Mouse (Mus musculus): Measurements from ENCODE around the gene Cobl. TPM values are rescaled to one million over a fixed set of nuclear protein-coding genes. Genes with fewer than 3 reads are reported as not detected.
A peak's percentile ranks its signal among the peaks of the same experiment; 100 is the strongest.

The Cobl gene
- polyA plus RNA-seq, 1 experiment from 2014 or later = 3.6 TPM

DNA sequence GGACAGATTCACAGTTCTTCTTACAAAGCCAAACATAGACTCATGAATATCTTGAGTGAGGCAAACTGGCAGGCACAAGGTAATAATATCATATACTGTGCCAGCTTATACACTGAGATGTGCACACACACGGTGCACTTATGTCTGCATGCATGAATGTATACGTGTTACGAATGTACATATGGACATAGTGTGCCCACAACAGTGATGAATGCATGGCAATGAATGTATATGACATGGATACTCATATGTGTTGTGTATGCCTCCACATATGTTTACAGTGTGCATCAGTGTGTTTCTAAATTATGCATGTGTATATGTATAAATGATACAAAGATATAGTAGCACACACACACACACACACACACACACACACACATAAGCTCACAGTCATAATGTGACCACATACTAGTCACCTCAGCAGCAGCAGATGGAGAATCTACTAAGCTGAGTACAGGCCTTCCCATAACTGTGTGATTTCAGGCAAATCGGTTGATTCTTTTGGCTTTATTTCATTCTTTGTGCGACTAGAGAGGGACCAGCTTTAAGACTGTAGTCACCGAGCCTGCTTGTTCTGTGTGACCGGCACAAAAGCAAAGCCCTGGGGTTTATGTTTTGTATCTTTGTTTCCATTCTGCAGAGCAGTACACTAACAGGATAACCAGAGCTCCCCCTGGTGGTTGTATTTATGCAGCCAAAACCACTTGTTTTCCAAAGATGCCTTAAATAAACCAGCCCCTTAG, 173.7 kb downstream of the Cobl start:
- no peak overlapping the region for H3K9ac ChIP-seq (replicated peaks; ENCODE audit: low read length)

DNA sequence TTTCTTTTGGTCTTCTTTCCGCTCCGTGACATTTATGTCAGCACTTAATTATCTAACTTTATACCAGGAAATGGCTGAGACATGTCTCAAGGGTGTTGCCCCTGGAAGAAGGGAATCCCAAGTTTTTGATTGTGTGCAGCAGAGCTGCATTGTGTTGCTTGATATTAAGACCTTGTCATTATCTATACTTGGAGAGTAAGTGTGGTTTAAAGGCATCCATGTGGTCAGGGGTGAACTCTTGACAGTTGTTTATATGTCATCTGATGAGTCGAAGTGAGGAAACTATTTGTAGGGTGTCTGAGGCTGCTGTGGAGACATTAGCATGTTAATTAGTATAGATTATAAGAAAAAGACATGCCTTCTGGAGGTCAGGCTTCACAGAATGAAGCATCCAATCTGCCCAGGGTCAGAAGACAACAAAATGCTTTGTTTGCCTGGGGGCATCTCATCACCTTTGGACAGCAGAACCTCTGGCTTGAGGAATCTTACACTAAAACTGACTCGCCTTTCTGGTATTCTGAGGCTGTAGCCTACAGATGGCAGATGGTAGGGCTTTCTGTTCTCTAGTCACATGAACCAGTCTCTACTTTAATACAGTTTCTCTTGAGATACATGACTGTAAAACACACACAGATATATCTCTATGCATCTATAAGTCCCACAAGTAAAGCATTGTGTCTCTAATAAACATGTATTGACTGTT, 179.3 kb downstream of the Cobl start:
- H3K36me3 ChIP-seq (replicated peaks; ENCODE audit: control insufficient read depth, insufficient read depth, low read depth, low read length) = no peaks in the 10 kb centered on the region
- H3K9me3 ChIP-seq (replicated peaks; ENCODE audit: control insufficient read depth, low read length) = no peaks in the 10 kb centered on the region
- H3K27me3 ChIP-seq (ENCODE audit: control insufficient read depth, insufficient read depth, low read length) = no peaks in the 10 kb centered on the region
- no peak overlapping the region for H3K27ac ChIP-seq (replicated peaks; ENCODE audit: low read depth, low read length)
- no peak overlapping the region for H3K4me3 ChIP-seq (ENCODE audit: low read depth, low read length)
- no peak overlapping the region for H3K9ac ChIP-seq (replicated peaks; ENCODE audit: low read length)
- no peak for ATAC-seq (replicated peaks; ENCODE audit: insufficient number of reproducible peaks, low FRiP score, low TSS enrichment, low read depth)
- H3K4me2 ChIP-seq (ENCODE audit: low read depth, low read length) = no peak overlapping the region
- DNase-seq (ENCODE audit: low spot score) = no peak
- H3K4me1 ChIP-seq (ENCODE audit: control insufficient read depth, insufficient read depth, low read length) = no peaks in the 10 kb centered on the region
- WGBS = 79% methylated on average over 4 of the region's 4 CpGs

More for the DNA sequence above, 173.7 kb downstream of the Cobl start:
- WGBS = 42% methylated on average over 7 of the region's 7 CpGs
- DNase-seq (ENCODE audit: low spot score) (peak; percentile 93), ATAC-seq (replicated peaks; ENCODE audit: insufficient number of reproducible peaks, low FRiP score, low TSS enrichment, low read depth) (peak; percentile 65; the same call in 1 of the 2 replicates)
- no peaks in the 10 kb centered on the region for H3K36me3 ChIP-seq (replicated peaks; ENCODE audit: control insufficient read depth, insufficient read depth, low read depth, low read length)
- no peak overlapping the region for H3K27ac ChIP-seq (replicated peaks; ENCODE audit: low read depth, low read length)
- H3K4me2 ChIP-seq (ENCODE audit: low read depth, low read length) = no peak overlapping the region
- H3K27me3 ChIP-seq (ENCODE audit: control insufficient read depth, insufficient read depth, low read length) = no peaks in the 10 kb centered on the region
- no peak overlapping the region for H3K4me3 ChIP-seq (ENCODE audit: low read depth, low read length)
- no peaks in the 10 kb centered on the region for H3K9me3 ChIP-seq (replicated peaks; ENCODE audit: control insufficient read depth, low read length)
- H3K4me1 ChIP-seq (ENCODE audit: control insufficient read depth, insufficient read depth, low read length) = no peaks in the 10 kb centered on the region

DNA sequence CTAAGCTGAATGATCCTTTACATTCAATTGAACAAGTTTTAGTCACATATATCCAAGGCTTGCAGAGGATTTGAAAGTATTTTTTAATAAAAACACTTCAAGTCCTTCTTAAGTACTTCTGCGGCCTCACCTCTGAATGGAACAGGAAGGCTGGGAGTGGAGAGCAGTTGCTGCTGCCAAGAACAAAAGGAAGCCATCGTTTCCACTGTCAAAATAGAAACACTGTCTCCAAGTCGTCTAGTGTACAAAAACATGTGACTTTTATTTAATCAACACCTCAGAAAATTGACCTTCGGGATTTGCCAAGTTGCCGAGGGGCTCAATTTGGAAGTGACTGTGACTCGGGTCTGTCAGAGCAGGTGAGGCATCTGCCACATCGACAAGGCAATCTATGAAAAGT, 184.0 kb downstream of the Cobl start:
- Histone ChIP-seq H3K4me3 (ENCODE audit: low read depth, low read length) (no peak overlapping the region), H3K9ac (replicated peaks; ENCODE audit: low read length) (no peak overlapping the region), H3K4me1 (ENCODE audit: control insufficient read depth, insufficient read depth, low read length) (no peaks in the 10 kb centered on the region), H3K36me3 (replicated peaks; ENCODE audit: control insufficient read depth, insufficient read depth, low read depth, low read length) (no peaks in the 10 kb centered on the region), H3K9me3 (replicated peaks; ENCODE audit: control insufficient read depth, low read length) (no peaks in the 10 kb centered on the region), H3K4me2 (ENCODE audit: low read depth, low read length) (no peak overlapping the region), H3K27me3 (ENCODE audit: control insufficient read depth, insufficient read depth, low read length) (no peaks in the 10 kb centered on the region), H3K27ac (replicated peaks; ENCODE audit: low read depth, low read length) (no peak overlapping the region)
- no peak for ATAC-seq (replicated peaks; ENCODE audit: insufficient number of reproducible peaks, low FRiP score, low TSS enrichment, low read depth)
- no peak for DNase-seq (ENCODE audit: low spot score)
- WGBS = 72% methylated on average over 7 of the region's 7 CpGs

DNA sequence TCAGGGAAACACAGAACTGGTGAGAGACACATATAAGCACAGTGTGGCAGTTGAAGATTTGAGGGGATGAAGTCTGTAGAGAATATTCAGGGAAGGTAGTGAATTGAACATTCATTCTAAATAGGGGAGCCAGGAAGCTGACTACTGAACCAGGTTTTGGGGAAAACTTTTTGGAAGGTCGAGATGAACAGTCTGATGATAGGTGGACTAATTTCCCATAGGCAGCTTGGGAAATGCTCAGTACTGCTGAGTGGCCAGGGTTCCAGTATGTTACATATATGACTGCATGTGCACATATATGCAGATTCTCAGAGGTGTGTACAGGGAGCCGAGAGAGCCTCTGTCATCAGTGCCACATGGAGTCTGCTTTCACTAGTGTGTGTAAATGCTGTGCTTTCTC, 190.5 kb downstream of the Cobl start:
- ATAC-seq (replicated peaks; ENCODE audit: insufficient number of reproducible peaks, low FRiP score, low TSS enrichment, low read depth) = no peak
- Histone ChIP-seq H3K27ac (replicated peaks; ENCODE audit: low read depth, low read length) (no peak overlapping the region), H3K4me1 (ENCODE audit: control insufficient read depth, insufficient read depth, low read length) (no peaks in the 10 kb centered on the region), H3K36me3 (replicated peaks; ENCODE audit: control insufficient read depth, insufficient read depth, low read depth, low read length) (no peaks in the 10 kb centered on the region), H3K4me3 (ENCODE audit: low read depth, low read length) (no peak overlapping the region), H3K9me3 (replicated peaks; ENCODE audit: control insufficient read depth, low read length) (no peaks in the 10 kb centered on the region), H3K4me2 (ENCODE audit: low read depth, low read length) (no peak overlapping the region), H3K9ac (replicated peaks; ENCODE audit: low read length) (no peak overlapping the region), H3K27me3 (ENCODE audit: control insufficient read depth, insufficient read depth, low read length) (no peaks in the 10 kb centered on the region)
- WGBS = 75% methylated on average over 2 of the region's 2 CpGs
- no peak for DNase-seq (ENCODE audit: low spot score)

DNA sequence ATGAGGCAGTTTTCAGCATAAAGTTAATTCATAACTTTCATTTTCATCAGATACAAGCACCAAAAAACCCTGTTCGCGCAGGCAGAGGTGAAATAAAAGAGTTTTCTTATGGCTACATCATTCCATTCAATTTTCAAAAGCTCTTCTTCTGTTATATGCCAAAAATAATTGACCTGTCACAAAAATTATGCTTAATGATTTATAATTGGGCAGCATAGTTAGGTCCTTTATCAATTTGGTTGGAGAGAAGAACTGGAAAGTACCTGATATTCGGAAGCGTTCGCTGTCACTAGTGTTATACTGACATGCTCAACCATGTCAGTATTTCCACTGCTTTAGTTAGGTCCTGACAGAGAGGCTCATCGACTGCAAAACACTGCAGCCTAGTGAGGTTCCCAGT, 191.0 kb downstream of the Cobl start:
- no peak for DNase-seq (ENCODE audit: low spot score)
- WGBS = 85% methylated on average over 6 of the region's 6 CpGs
- no peak for ATAC-seq (replicated peaks; ENCODE audit: insufficient number of reproducible peaks, low FRiP score, low TSS enrichment, low read depth)
- H3K27ac ChIP-seq (replicated peaks; ENCODE audit: low read depth, low read length) = no peak overlapping the region
- H3K27me3 ChIP-seq (ENCODE audit: control insufficient read depth, insufficient read depth, low read length) = no peaks in the 10 kb centered on the region
- H3K4me3 ChIP-seq (ENCODE audit: low read depth, low read length) = no peak overlapping the region
- no peaks in the 10 kb centered on the region for H3K4me1 ChIP-seq (ENCODE audit: control insufficient read depth, insufficient read depth, low read length)
- H3K9me3 ChIP-seq (replicated peaks; ENCODE audit: control insufficient read depth, low read length) = no peaks in the 10 kb centered on the region
- H3K9ac ChIP-seq (replicated peaks; ENCODE audit: low read length) = no peak overlapping the region
- no peaks in the 10 kb centered on the region for H3K36me3 ChIP-seq (replicated peaks; ENCODE audit: control insufficient read depth, insufficient read depth, low read depth, low read length)
- H3K4me2 ChIP-seq (ENCODE audit: low read depth, low read length) = no peak overlapping the region

DNA sequence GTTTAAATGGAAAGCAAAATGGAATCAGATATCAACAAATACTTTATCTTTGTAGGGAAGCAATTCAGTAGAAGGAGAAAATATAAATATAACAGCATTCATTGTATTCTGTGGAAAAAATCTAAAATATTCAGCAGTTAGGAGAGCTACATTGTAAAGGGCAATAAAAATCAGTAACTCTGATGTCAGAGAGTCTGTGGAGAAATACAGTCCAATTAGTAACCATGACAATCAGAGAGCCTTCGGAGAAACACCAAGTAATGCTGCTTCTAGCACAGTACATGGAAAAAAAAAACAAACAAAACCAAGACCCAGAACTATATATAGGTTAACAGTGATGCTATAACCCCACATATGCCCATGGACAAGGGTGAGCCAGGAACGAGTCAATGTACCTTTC, 206.3 kb downstream of the Cobl start:
- ATAC-seq (replicated peaks; ENCODE audit: insufficient number of reproducible peaks, low FRiP score, low TSS enrichment, low read depth) (no peak), DNase-seq (ENCODE audit: low spot score) (no peak)
- Histone ChIP-seq H3K4me1 (ENCODE audit: control insufficient read depth, insufficient read depth, low read length) (no peaks in the 10 kb centered on the region), H3K9ac (replicated peaks; ENCODE audit: low read length) (no peak overlapping the region), H3K4me3 (ENCODE audit: low read depth, low read length) (no peak overlapping the region), H3K9me3 (replicated peaks; ENCODE audit: control insufficient read depth, low read length) (no peaks in the 10 kb centered on the region), H3K27ac (replicated peaks; ENCODE audit: low read depth, low read length) (no peak overlapping the region), H3K4me2 (ENCODE audit: low read depth, low read length) (no peak overlapping the region), H3K27me3 (ENCODE audit: control insufficient read depth, insufficient read depth, low read length) (no peaks in the 10 kb centered on the region), H3K36me3 (replicated peaks; ENCODE audit: control insufficient read depth, insufficient read depth, low read depth, low read length) (no peaks in the 10 kb centered on the region)
- 68% methylated on average over 2 of the region's 2 CpGs for WGBS

DNA sequence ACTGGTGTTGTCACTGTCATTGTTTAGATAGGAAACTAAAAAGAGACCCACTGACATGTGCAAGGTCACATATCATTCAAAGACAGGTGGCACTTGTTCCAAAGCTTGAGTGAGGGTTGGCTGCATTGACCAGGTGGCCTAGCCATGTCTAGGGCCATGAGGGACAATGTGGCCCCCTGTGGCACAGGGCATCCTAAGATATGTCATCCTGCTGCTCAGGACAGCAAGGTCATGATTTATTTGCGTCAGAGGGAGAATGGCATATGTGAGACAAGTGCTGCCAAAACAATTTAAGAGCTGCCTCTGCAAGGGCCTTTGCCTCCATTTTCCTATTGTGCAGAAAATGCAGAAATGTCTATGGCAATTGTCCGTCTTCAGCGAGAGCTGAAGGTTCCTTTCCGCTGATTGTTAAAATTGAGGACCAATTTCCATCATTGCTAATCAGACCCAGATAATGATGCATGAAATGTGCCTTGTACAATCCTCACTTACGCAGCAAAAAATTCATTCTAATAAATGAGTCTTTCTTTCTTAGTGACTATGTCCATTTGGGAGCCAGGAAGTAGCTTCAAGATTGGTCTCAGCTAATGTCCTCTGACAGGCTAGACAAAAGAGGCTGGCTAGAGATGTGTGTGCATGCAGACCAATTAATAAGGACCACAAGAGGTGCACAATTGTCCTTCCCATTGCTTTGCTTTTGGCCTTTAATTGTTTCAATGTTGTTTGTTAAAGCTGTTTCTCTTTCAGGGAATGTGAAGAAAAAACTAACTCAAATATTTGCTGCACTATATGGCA, 207.2 kb downstream of the Cobl start:
- Histone ChIP-seq H3K9me3 (replicated peaks; ENCODE audit: control insufficient read depth, low read length) (no peaks in the 10 kb centered on the region), H3K4me3 (ENCODE audit: low read depth, low read length) (no peak overlapping the region), H3K9ac (replicated peaks; ENCODE audit: low read length) (no peak overlapping the region), H3K27ac (replicated peaks; ENCODE audit: low read depth, low read length) (no peak overlapping the region), H3K4me1 (ENCODE audit: control insufficient read depth, insufficient read depth, low read length) (no peaks in the 10 kb centered on the region), H3K36me3 (replicated peaks; ENCODE audit: control insufficient read depth, insufficient read depth, low read depth, low read length) (no peaks in the 10 kb centered on the region), H3K27me3 (ENCODE audit: control insufficient read depth, insufficient read depth, low read length) (no peaks in the 10 kb centered on the region), H3K4me2 (ENCODE audit: low read depth, low read length) (no peak overlapping the region)
- no peak for DNase-seq (ENCODE audit: low spot score)
- 71% methylated on average over 5 of the region's 5 CpGs for WGBS
- ATAC-seq (replicated peaks; ENCODE audit: insufficient number of reproducible peaks, low FRiP score, low TSS enrichment, low read depth) = no peak
